Mouse (Mus musculus): ENCODE data around the gene 4930535I16Rik. TPM values are rescaled to one million over a fixed set of nuclear protein-coding genes. Genes with fewer than 3 reads are reported as not detected.

4930535I16Rik gene
- total RNA-seq, 2 experiments from 2014 or later, result not detected

GRCm38 (mm10) chr4:123912431-123912830, 5.4 kb downstream of the 4930535I16Rik start:
- peak in 1 of 2 experiments; percentile 30 for DNase-seq
- intact Hi-C loops (cut with DNase I), result no loop called here

GRCm38 (mm10) chr4:123911503-123911902, 6.3 kb downstream of the 4930535I16Rik start:
- intact Hi-C loops (cut with DNase I), result no loop called here
- DNase-seq, result no peak

- DNase-seq, result no peak
- intact Hi-C loops (cut with DNase I), result no loop called here
Measured at GRCm38 (mm10) chr4:123905126-123905668, 12.6 kb downstream of the 4930535I16Rik start.

GRCm38 (mm10) chr4:123904333-123905125, 13.3 kb downstream of the 4930535I16Rik start, which contains the start of gene Mycbp:
TSS of gene Mycbp (plus strand) at chr4:123904832.
- intact Hi-C loops (cut with DNase I), result no loop called here
- DNase-seq, result peak; percentile 100

- intact Hi-C loops (cut with DNase I), result no loop called here
Measured at GRCm38 (mm10) chr4:123903432-123903831, 14.4 kb downstream of the 4930535I16Rik start.

GRCm38 (mm10) chr4:123898696-123899095, 19.1 kb downstream of the 4930535I16Rik start:
- intact Hi-C loops (cut with DNase I), result loop anchor here (1.0 to 2.0 kb wide), 2 partner anchors 80 to 140 kb away; no protein-coding TSS in a partner anchor
- peak; percentile 47 to 72 for DNase-seq

More at GRCm38 (mm10) chr4:123903432-123903831, 14.4 kb downstream of the 4930535I16Rik start:
- no peak for DNase-seq

- intact Hi-C loops (cut with DNase I), result no loop called here
- no peak for DNase-seq
Measured at GRCm38 (mm10) chr4:123894295-123894694, 23.5 kb downstream of the 4930535I16Rik start.

GRCm38 (mm10) chr4:123893726-123894125, 24.1 kb downstream of the 4930535I16Rik start:
- intact Hi-C loops (cut with DNase I), result no loop called here

More at GRCm38 (mm10) chr4:123893726-123894125, 24.1 kb downstream of the 4930535I16Rik start:
- DNase-seq, result no peak

Other genes starting within 250 kb of the 4930535I16Rik start
- gene Macf1, start 233.7 kb downstream of the 4930535I16Rik start, total RNA-seq (2021), result 100 to 1,000 TPM; 271 to 291 TPM
- gene Ndufs5, start 199.8 kb downstream of the 4930535I16Rik start, total RNA-seq (2021), result 100 to 1,000 TPM; 370 to 409 TPM
- 10 to 100 TPM; 27.8 to 32.0 TPM for gene Akirin1, start 167.7 kb downstream of the 4930535I16Rik start, total RNA-seq (2021)
- under 1 TPM in 1 of 2 experiments, not detected in 1; 0.29 TPM for gene Rhbdl2, start 130.1 kb downstream of the 4930535I16Rik start, total RNA-seq (2021)
- gene 4933427I04Rik, start 58.3 kb downstream of the 4930535I16Rik start, total RNA-seq (2021), result not detected
- 10 to 100 TPM; 22.3 to 28.1 TPM for gene Mycbp, start 13.2 kb downstream of the 4930535I16Rik start, total RNA-seq (2021)
- 10 to 100 TPM; 44.8 to 46.0 TPM for gene Rragc, start 576 bp downstream of the 4930535I16Rik start, total RNA-seq (2021)